ENCODE assay signal across 12 mouse cellular contexts in the genomic region with DNA sequence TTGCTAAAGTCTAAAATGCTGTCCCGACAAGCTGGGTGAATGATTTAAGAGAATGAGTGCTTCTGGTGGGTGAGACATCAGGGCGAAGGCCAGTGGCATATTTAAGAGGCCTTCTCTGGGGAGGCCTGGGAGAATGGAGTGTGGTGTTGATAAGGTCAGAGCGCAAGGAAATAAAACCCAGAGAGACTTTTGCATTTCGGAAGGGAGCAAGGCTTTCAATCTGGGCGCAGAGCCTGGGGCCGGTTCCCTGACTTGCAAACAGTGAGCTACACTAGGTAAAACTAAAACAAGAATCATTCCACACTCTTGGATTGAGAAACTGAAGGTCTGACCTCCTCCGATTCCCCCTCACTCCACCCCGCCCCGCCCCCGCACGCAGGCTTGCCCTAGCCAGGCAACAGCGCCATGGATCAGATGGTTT. TPM values are rescaled to one million over a fixed set of nuclear protein-coding genes. Genes with fewer than 3 reads are reported as not detected.
DNase-seq lines count a peak whose midpoint lies in the region; ATAC-seq and TF ChIP-seq lines count a peak whose summit lies in the region.
"Had no signal": no experiment of that assay in that cellular context is flagged by ENCODE, and none has a peak within 500 bp of the region (broad histone marks: within the 10 kb centered on the region; RNA-seq: fewer than 3 reads in every experiment).

No protein-coding gene starts in this region.

- no peaks in the 10 kb centered on the region for H3K9me3 ChIP-seq in ES-Bruce4 (replicated peaks; ENCODE audit: control insufficient read depth, insufficient read depth, low read length, poor library complexity, severe bottlenecking)
- peaks cover 4% of the 10 kb centered on the region; the same call in 1 of the 2 replicates for H3K9me3 ChIP-seq in intestine, embryonic 14.5 days (ENCODE audit: control insufficient read depth, low read length)

- H3K36me3 ChIP-seq in ES-Bruce4 (ENCODE audit: control insufficient read depth, insufficient read depth, low read length, poor library complexity, severe bottlenecking): no peaks in the 10 kb centered on the region
- no peaks in the 10 kb centered on the region for H3K36me3 ChIP-seq in intestine, embryonic 14.5 days (ENCODE audit: control insufficient read depth, insufficient read depth, low read length)
- H3K36me3 ChIP-seq: hindbrain, embryonic 12.5 days; midbrain, embryonic 12.5 days had no signal

- DNase-seq in gastrocnemius, adult 2 months: peak; percentile 41
- no peak for DNase-seq in gastrocnemius, adult 8-10 months (ENCODE audit: low spot score in 2 of 2)
- DNase-seq in intestine, embryonic 14.5 days (ENCODE audit: low spot score): no peak
- peak; percentile 78 to 84 for DNase-seq in kidney, postnatal 4 days
- no peak for DNase-seq in embryo, embryonic 10.5 days (ENCODE audit: low spot score)
- no peak for DNase-seq in urinary bladder, postnatal 36 days (ENCODE audit: low spot score in 2 of 2)
- DNase-seq: cerebellum, adult 2 months had no signal

- intact Hi-C loops in gastrocnemius, adult 2 months (cut with DNase I): no loop called here

- TF ChIP-seq EP300 in ES-Bruce4 (IDR thresholded peaks at IDR 0.05; ENCODE audit: insufficient read depth, low read depth, low read length): no peak

- no peak overlapping the region for H3K4me2 ChIP-seq in intestine, embryonic 14.5 days (ENCODE audit: low read length)
- H3K4me2 ChIP-seq: hindbrain, embryonic 12.5 days; midbrain, embryonic 12.5 days had no signal

- no peak for TF ChIP-seq POLR2A in ES-Bruce4 (IDR thresholded peaks at IDR 0.05; ENCODE audit: insufficient read depth, low read length)

- peak overlapping the region; percentile 2; the same call in 1 of the 2 replicates for H3K9ac ChIP-seq in ES-Bruce4 (ENCODE audit: low read depth, poor library complexity, severe bottlenecking)
- H3K9ac ChIP-seq in intestine, embryonic 14.5 days (ENCODE audit: low read length): no peak overlapping the region
- H3K9ac ChIP-seq: hindbrain, embryonic 12.5 days; midbrain, embryonic 12.5 days had no signal

- 57% methylated on average over 12 of the region's 12 CpGs for WGBS in intestine, embryonic 14.5 days

- H3K27ac ChIP-seq in gastrocnemius, adult 2 months: peak overlapping the region; percentile 29; the same call in 1 of the 2 replicates
- H3K27ac ChIP-seq in ES-Bruce4 (ENCODE audit: insufficient read depth, low read length): no peak overlapping the region
- peak overlapping the region; percentile 2; the same call in 1 of the 2 replicates for H3K27ac ChIP-seq in intestine, embryonic 14.5 days (ENCODE audit: low read depth)
- H3K27ac ChIP-seq: hindbrain, embryonic 12.5 days; midbrain, embryonic 12.5 days had no signal

- no peak overlapping the region for H3K4me3 ChIP-seq in gastrocnemius, adult 2 months
- H3K4me3 ChIP-seq in ES-Bruce4 (ENCODE audit: low read depth, low read length): no peak overlapping the region
- no peak overlapping the region for H3K4me3 ChIP-seq in intestine, embryonic 14.5 days (ENCODE audit: low read depth, low read length)
- H3K4me3 ChIP-seq: erythroblast, embryonic 14.5 days; hindbrain, embryonic 12.5 days; midbrain, embryonic 12.5 days had no signal

- no peak for TF ChIP-seq CTCF in gastrocnemius, adult 2 months (IDR thresholded peaks at IDR 0.05)
- TF ChIP-seq CTCF in ES-Bruce4 (IDR thresholded peaks at IDR 0.05; ENCODE audit: low read depth, low read length): no peak

- ATAC-seq in intestine, embryonic 14.5 days (replicated peaks; ENCODE audit: low FRiP score, low TSS enrichment, low read depth): no peak
- ATAC-seq in erythroblast, adult 5-6 weeks (replicated peaks; ENCODE audit: low FRiP score, poor library complexity, severe bottlenecking): no peak

- peaks cover 4% of the 10 kb centered on the region for H3K4me1 ChIP-seq in ES-Bruce4 (ENCODE audit: control insufficient read depth, insufficient read depth, low read length)
- peaks cover 15% of the 10 kb centered on the region; the same call in 1 of the 2 replicates for H3K4me1 ChIP-seq in intestine, embryonic 14.5 days (replicated peaks; ENCODE audit: control insufficient read depth, insufficient read depth, low read length)

- no peaks in the 10 kb centered on the region for H3K27me3 ChIP-seq in ES-Bruce4 (ENCODE audit: control insufficient read depth, insufficient read depth, low read length, poor library complexity, severe bottlenecking)
- no peaks in the 10 kb centered on the region for H3K27me3 ChIP-seq in intestine, embryonic 14.5 days (replicated peaks; ENCODE audit: control insufficient read depth, insufficient read depth, low read length)
- H3K27me3 ChIP-seq: hindbrain, embryonic 12.5 days; midbrain, embryonic 12.5 days had no signal

RNA-seq across cellular contexts. Expression of a gene that starts 4.0 kb away (rescaled TPM):
- total RNA-seq in gastrocnemius, adult 2 months (2021): 1 to 10 TPM; 2.8 to 5.1 TPM
- total RNA-seq in gastrocnemius, adult 8-10 months (2022): 1 to 10 TPM; 2.1 to 2.7 (median 2.5) TPM
- 1.9 and 4.8 TPM in 2 replicates for polyA plus RNA-seq in ES-Bruce4 (2011; ENCODE audit: insufficient read depth, insufficient read length, low read depth, missing spikeins)
- 2.2 TPM in 1 of 2 replicates, not detected in the other for polyA plus RNA-seq in intestine, embryonic 14.5 days (2014; fragmentation: Nextera tagmentation; extraction: Ambion mirVana)
- 1.9 TPM in 1 of 2 replicates, not detected in the other for total RNA-seq in erythroblast, adult 5-6 weeks (2015; ENCODE audit: low replicate concordance)
- 14.2 TPM in 1 of 2 replicates, not detected in the other for total RNA-seq in erythroblast, adult 5-6 weeks (2017; ENCODE audit: low replicate concordance)
- polyA plus RNA-seq: cerebellum, adult 2 months had no signal

Comparison
In these comparisons a context has a peak if more than half of its experiments do, and no peak if none do; other contexts are left out.
1. DNase-seq: peak in gastrocnemius, adult 2 months (single experiment) and kidney, postnatal 4 days (2 of 2); none in gastrocnemius, adult 8-10 months (0 of 2), intestine, embryonic 14.5 days (single experiment), embryo, embryonic 10.5 days (single experiment) and urinary bladder, postnatal 36 days (0 of 2).